Mouse (Mus musculus): Measurements from ENCODE around the gene Grid1.

Grid1 gene

GRCm38 (mm10) chr14:35393591-35393990 lies 573.7 kb downstream of the Grid1 start:
- DNase-seq (ENCODE audit: low spot score in 2 of 2) = no peak

- DNase-seq (ENCODE audit: low spot score in 2 of 2) = no peak
These were observed 584.5 kb downstream of the Grid1 start for GRCm38 (mm10) chr14:35404249-35404908.

DNA sequence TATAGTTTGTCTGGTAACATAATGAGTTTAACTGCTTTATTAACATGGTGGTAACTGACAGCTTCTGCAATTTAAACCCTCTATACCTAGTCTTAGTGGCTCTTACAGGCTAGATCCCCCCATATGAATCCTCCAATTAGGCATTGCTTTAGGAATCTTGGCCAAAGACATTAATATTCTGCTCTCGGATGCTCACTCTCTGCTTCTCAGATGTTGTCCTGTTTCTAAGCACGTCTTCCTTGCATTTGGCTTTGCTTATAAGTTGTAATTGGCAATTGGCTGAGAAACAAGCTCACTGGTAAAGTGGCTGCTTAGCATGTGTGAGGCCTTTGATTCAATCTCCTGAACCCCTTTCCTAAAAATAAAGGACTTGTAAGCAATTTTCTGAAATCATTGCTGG lies 610.4 kb downstream of the Grid1 start:
- no peak for DNase-seq (ENCODE audit: low spot score in 2 of 2)

GRCm38 (mm10) chr14:35453702-35454101 lies 633.8 kb downstream of the Grid1 start:
- DNase-seq (ENCODE audit: low spot score in 2 of 2) = no peak

GRCm38 (mm10) chr14:35468254-35468653 lies 648.3 kb downstream of the Grid1 start:
- no peak for DNase-seq (ENCODE audit: low spot score in 2 of 2)

DNA sequence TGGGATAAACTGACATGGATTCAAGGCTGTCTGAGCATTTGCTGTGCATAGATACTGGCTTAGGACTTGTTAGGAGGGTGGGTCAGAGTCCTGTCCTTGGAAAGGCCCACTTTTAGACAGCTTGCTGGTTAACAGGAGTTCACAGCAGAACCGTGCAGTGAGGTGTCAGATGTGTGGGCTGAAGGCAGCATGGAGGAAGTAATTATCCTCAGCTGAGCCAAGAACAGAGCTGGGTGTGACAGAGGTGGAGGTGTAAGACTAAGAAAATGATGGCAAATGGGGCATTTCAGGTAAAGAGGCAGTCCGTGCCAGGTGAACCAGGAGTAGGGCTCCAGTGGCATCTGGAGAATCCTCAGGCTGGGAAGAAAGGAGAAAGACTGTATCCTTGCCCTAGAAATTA lies 666.1 kb downstream of the Grid1 start:
- no peak for DNase-seq (ENCODE audit: low spot score in 2 of 2)

GRCm38 (mm10) chr14:35502324-35502723 lies 682.4 kb downstream of the Grid1 start:
- no peak for DNase-seq (ENCODE audit: low spot score in 2 of 2)

- no peak for DNase-seq (ENCODE audit: low spot score in 2 of 2)
These were observed 699.5 kb downstream of the Grid1 start for GRCm38 (mm10) chr14:35519402-35519801.

DNA sequence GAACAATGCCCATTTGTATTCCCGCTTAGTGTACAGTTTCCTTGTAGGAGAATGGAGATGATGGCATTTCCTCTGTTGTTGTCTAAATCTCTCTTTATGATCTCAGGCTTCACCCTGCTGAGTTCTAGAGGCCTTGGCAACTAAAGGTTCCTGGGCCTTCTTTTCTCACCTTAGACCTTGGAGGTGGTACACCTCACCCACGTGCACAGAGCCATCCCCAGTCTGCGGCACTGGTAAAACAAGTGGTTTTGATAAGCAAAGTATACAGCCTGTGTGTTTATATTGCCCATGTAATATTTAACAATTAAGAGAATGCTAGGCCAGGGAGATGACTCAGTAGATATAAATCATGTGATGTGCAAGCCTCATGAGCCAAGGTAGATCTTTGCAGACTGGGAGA lies 718.9 kb downstream of the Grid1 start:
- DNase-seq (ENCODE audit: low spot score in 2 of 2) = no peak

- no peak for DNase-seq (ENCODE audit: low spot score in 2 of 2)
These were observed 721.5 kb downstream of the Grid1 start for GRCm38 (mm10) chr14:35541254-35541991.

DNA sequence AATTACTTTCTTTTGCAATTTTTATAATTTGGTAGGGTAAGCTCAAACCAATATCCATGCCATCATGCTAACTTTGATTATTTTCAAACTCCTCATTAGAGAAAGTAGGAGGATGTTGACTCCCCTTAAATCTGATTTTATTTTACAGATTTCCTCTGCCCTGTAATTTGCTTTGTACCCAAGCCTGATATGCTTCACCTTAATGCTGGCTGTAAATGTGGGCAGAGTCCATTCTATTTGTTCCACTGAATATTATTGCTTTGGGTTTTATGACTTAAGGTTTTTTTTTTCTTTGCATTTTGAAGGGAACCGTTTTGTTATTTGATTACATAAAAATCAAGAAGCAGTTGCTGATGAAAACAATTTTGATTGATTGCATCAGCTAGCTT lies 722.1 kb downstream of the Grid1 start:
- no peak for DNase-seq (ENCODE audit: low spot score in 2 of 2)

DNA sequence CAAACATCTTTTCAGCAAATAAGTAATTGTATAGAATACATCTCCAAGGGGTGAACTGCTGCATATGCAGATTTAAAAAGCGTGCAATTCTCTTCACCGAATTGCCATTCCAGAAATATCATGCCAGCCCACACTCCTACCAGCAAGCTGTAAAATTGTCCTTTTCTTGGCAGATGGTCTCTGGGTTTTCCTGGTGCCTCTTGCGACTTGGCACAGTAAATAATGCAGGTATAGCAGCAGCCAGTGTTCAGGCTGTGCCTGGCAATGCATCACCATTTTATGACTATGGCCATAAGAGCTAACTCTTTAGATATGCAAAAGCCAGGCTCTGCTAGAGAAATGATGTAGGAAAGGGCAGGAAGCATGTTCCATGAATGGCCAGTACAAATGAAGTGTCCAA lies 734.4 kb downstream of the Grid1 start:
- no peak for DNase-seq (ENCODE audit: low spot score in 2 of 2)

DNA sequence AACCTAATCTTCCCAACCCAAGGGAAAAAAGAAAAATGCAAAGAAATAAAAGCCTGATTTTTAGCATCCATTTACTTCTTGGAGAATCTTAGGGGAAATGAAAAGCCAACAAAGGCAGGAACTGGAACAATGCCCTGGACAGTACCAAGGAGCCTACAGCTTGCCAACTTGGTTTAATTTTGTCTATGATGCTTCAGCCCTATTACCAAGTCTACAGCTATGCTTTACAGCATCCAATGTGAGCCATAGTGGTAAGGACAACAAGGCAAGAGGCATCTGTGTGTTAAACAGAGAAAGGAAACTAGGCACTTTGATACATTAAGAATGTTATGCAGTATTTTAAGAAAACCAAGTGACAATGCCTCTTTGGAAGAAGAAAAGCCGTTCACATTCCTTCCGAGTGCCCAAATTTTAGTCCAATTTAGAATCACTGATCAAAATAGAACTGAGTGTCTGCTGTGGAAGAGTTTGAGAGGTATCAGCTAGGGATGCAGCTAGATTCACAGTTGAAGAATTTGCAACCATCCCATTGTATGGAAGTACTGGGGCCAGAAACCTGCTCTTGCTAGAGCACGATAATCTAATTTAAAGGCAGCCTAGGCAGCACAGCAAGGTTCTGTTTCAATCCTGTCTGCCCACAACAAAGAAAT lies 741.5 kb downstream of the Grid1 start:
- DNase-seq (ENCODE audit: low spot score in 2 of 2) = no peak

- DNase-seq (ENCODE audit: low spot score in 2 of 2) = no peak
These were observed 753.1 kb downstream of the Grid1 start for GRCm38 (mm10) chr14:35572991-35573502.

DNA sequence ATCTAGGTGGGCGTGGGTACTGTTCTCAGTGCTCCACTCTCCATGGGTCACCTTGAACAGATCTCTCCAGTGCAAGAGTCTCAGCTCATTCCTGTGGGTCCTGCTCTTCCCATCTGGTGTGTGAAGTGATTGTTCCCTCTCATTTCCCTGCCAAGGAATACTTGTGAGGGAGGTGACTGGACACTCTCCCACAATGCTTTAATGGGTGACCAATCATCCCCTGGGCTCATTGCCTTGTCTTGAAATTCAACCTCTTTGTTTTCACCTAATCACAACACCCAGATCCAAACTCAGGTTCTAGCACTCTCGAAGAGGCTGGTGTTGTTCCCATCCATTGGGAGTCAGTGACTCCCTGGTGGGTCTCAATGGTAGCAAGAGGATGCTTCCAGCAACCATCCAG lies 754.6 kb downstream of the Grid1 start:
- no peak for DNase-seq (ENCODE audit: low spot score in 2 of 2)

GRCm38 (mm10) chr14:35575285-35575684 lies 755.4 kb downstream of the Grid1 start:
- no peak for DNase-seq (ENCODE audit: low spot score in 2 of 2)

DNA sequence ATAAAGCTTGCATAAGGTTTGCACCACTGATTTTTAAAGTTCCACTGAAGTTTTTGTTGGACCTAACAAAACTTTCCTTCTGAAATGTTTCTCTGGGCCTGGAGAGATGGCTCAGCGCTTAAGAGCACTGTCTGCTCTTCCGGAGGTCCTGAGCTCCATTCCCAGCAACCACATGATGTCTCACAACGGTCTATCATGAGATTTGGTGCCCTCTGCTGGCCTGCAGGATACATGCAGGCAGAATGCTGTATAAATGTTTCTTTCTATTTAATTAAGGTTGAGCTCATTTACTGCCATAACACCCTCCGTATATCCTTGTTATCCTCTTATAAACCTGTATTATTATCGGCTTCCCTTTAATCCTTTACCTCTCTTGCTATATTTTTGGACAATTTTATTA lies 805.8 kb downstream of the Grid1 start:
- DNase-seq (ENCODE audit: low spot score in 2 of 2) = no peak
